Mouse (Mus musculus) ES-Bruce4 (cell line): ENCODE measurements around the gene Tfpi. TPM values are rescaled to one million over a fixed set of nuclear protein-coding genes. Genes with fewer than 3 reads are reported as not detected.

Experiments
- H3K27ac ChIP-seq: 2 replicates; pipeline ENCODE4 v1.5.1; 2012; ENCODE audit warnings: low read length, inconsistent platforms; ENCODE audit not compliant: insufficient read depth
- H3K27me3 ChIP-seq: 2 replicates; pipeline ENCODE4 v1.6.1; 2012; ENCODE audit warnings: mild to moderate bottlenecking, low read length, inconsistent platforms; ENCODE audit not compliant: control insufficient read depth, poor library complexity, insufficient read depth, severe bottlenecking
- H3K36me3 ChIP-seq: 2 replicates; pipeline ENCODE4 v1.6.1; 2012; ENCODE audit warnings: inconsistent platforms, mild to moderate bottlenecking, low read length, moderate library complexity; ENCODE audit not compliant: control insufficient read depth, poor library complexity, insufficient read depth, severe bottlenecking
- H3K4me1 ChIP-seq: one replicate; pipeline ENCODE4 v1.8.1; 2011; ENCODE audit warnings: low read length; ENCODE audit not compliant: control insufficient read depth, insufficient read depth
- H3K4me3 ChIP-seq: 2 replicates; pipeline ENCODE4 v1.5.1; 2011; ENCODE audit warnings: low read depth, mild to moderate bottlenecking, low read length
- H3K9ac ChIP-seq: 2 replicates; pipeline ENCODE4 v1.6.1; 2012; ENCODE audit warnings: low read depth, mild to moderate bottlenecking, inconsistent platforms; ENCODE audit not compliant: poor library complexity, severe bottlenecking
- H3K9me3 ChIP-seq: replicated peaks from 2 replicates; pipeline ENCODE4 v1.6.1; 2012; ENCODE audit warnings: mild to moderate bottlenecking, low read length, inconsistent platforms; ENCODE audit not compliant: control insufficient read depth, poor library complexity, insufficient read depth, severe bottlenecking
- CTCF ChIP-seq: IDR thresholded peaks from one replicate; pipeline ENCODE4 v1.8.1; 2011; ENCODE audit warnings: low read depth, low read length
- EP300 ChIP-seq: IDR thresholded peaks from 2 replicates; pipeline ENCODE4 v1.6.1; 2011; ENCODE audit warnings: low read depth, low read length; ENCODE audit not compliant: insufficient read depth
- POLR2A ChIP-seq: IDR thresholded peaks from one replicate; pipeline ENCODE4 v1.8.1; 2011; ENCODE audit warnings: low read length; ENCODE audit not compliant: insufficient read depth
- polyA plus RNA-seq: library from polyadenylated mRNA; stranded (reverse); fragments of >200 nt; gene quantifications from 2 replicates; pipeline ENCODE4 v1.2.4, GENCODE M21; 2011; ENCODE audit warnings: low read depth; ENCODE audit not compliant: missing spikeins, insufficient read depth, insufficient read length

Tfpi gene
- polyA plus RNA-seq, 1 experiment: 88.5 TPM

DNA sequence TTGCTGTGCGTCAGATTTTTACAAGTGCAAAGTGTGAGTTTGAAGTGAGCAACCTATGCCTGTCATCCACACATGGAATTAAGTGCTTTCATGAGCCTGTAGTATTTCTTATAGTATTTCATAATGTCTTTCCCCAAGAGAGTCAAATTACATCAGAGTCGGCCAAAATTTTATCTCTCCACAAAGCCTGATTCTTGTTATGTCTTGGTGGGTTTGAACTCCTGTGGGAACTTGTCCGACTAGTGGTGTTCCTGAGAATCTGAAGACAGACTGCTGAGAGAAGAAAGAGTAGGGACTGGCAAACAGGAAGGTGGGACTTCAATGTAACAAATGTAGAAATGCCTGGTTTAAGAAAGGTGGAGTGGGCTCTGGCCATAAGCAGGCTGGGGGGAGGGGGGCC, 47.7 kb downstream of the Tfpi start:
- Histone ChIP-seq H3K4me3 (no peak overlapping the region), H3K4me1 (no peaks in the 10 kb centered on the region), H3K9ac (no peak overlapping the region), H3K9me3 (no peaks in the 10 kb centered on the region), H3K27ac (no peak overlapping the region), H3K36me3 (no peaks in the 10 kb centered on the region), H3K27me3 (no peaks in the 10 kb centered on the region)
- TF ChIP-seq EP300: no peak
- TF ChIP-seq CTCF: no peak
- no peak for TF ChIP-seq POLR2A

DNA sequence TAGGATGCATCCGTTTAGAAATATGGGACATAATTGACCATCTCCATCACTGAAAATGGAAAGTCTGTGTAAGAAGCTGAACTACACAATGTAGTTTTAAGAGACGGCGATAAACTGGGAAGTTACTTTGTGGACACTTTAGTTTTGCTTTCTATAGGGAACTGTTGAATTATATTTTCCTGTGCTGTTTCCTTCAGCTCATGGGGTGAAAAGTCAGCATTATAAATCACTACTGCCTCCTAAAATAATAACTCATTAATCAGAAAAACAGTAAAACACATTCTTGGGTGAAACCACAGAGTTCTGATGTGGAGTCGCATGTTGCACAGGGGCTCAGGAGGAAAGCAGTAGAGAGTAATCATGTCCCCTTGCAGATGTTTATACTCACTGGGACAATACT, 50.0 kb downstream of the Tfpi start:
- Histone ChIP-seq H3K9ac (no peak overlapping the region), H3K36me3 (no peaks in the 10 kb centered on the region), H3K27me3 (no peaks in the 10 kb centered on the region), H3K4me3 (no peak overlapping the region), H3K9me3 (no peaks in the 10 kb centered on the region), H3K4me1 (no peaks in the 10 kb centered on the region), H3K27ac (no peak overlapping the region)
- TF ChIP-seq CTCF: no peak
- no peak for TF ChIP-seq EP300
- no peak for TF ChIP-seq POLR2A

- Histone ChIP-seq H3K27ac (no peak within 1 kb of the TSS), H3K9me3 (no peaks in the 10 kb centered on the region), H3K9ac (no peak within 1 kb of the TSS), H3K4me3 (peak within 1 kb of the TSS; percentile 27), H3K36me3 (no peaks in the 10 kb centered on the region), H3K4me1 (no peaks in the 10 kb centered on the region), H3K27me3 (no peaks in the 10 kb centered on the region)
- no peak for TF ChIP-seq EP300
- no peak for TF ChIP-seq POLR2A
- TF ChIP-seq CTCF: no peak
These were observed 51.4 kb downstream of the Tfpi start, which contains the start of gene Calcrl for GRCm38 (mm10) chr2:84425138-84425537. Calcrl (minus strand) TSS chr2:84425411.

GRCm38 (mm10) chr2:84416501-84416900, 60.1 kb downstream of the Tfpi start:
- Histone ChIP-seq H3K36me3 (no peaks in the 10 kb centered on the region), H3K27ac (no peak overlapping the region), H3K4me1 (no peaks in the 10 kb centered on the region), H3K9ac (no peak overlapping the region), H3K9me3 (no peaks in the 10 kb centered on the region), H3K27me3 (no peaks in the 10 kb centered on the region), H3K4me3 (no peak overlapping the region)
- TF ChIP-seq CTCF: no peak
- no peak for TF ChIP-seq POLR2A
- no peak for TF ChIP-seq EP300

GRCm38 (mm10) chr2:84409796-84410592, 66.6 kb downstream of the Tfpi start:
- Histone ChIP-seq H3K27ac (no peak overlapping the region), H3K27me3 (no peaks in the 10 kb centered on the region), H3K9ac (no peak overlapping the region), H3K4me1 (no peaks in the 10 kb centered on the region), H3K4me3 (no peak overlapping the region), H3K36me3 (no peaks in the 10 kb centered on the region), H3K9me3 (no peaks in the 10 kb centered on the region)
- no peak for TF ChIP-seq CTCF

DNA sequence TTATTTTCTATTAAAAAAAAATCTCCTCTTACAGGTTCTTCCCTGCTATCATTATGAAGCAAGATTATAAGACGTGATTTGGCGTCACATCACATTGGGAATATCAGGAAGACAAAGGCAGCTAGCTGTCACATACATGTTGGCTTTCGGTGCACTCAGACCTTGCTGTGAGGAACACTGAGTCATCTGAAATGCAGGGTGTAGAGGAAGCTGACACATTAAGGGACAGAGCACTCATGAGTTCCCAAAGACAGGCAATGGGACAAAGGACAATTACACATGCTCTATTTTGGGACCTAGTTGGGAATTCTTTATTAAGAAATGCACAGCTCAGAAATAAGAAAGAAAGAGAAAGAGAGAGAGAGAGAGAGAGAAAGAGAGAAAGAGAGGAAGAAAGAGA, 71.7 kb downstream of the Tfpi start:
- Histone ChIP-seq H3K27ac (no peak overlapping the region), H3K4me3 (no peak overlapping the region), H3K9ac (no peak overlapping the region), H3K4me1 (no peaks in the 10 kb centered on the region), H3K36me3 (no peaks in the 10 kb centered on the region), H3K9me3 (no peaks in the 10 kb centered on the region), H3K27me3 (no peaks in the 10 kb centered on the region; the same call in 1 of the 2 replicates)
- no peak for TF ChIP-seq CTCF
- TF ChIP-seq EP300: no peak
- TF ChIP-seq POLR2A: no peak
